Mouse (Mus musculus) erythroblast, embryonic 14.5 days (primary cell): ENCODE measurements around the gene Upf3b.

Source experiments
- GATA1 ChIP-seq: IDR thresholded peaks from 2 replicates; pipeline ENCODE4 v1.6.1; 2012; ENCODE audit warnings: low read length, inconsistent platforms, mixed read lengths
- TAL1 ChIP-seq: IDR thresholded peaks from 3 replicates; pipeline ENCODE4 v1.6.1; 2012; ENCODE audit warnings: low read length, inconsistent platforms, mixed read lengths

GRCm38 (mm10) chrX:37091457-37091856 is 18.7 kb downstream of the Upf3b start:
- TF ChIP-seq GATA1 (no peak), TAL1 (no peak)
